Mouse (Mus musculus): ENCODE results near the gene Hist1h2aa.

DNA sequence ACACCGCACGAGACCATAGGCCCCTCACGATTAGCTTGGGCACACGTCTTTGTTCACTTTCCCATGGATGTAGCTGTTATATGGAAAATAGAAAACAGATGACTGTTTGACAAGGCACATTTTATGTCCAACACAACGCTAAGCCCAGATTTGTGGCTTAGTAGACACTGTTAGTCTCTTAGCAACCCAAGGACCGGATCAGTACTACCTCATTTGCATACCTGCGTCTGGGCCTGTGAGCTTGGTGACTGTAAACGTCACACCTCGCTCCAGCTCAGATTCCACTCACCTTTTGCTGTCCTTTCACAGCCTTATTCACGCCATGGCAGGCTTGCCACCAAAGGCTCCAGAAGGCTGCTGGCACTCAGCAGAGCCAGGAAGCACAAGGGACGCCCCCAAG, 3.4 kb upstream of the Hist1h2aa start:
- TF ChIP-seq CTCF (IDR thresholded peaks at IDR 0.05; ENCODE audit: extremely low read depth, insufficient read length, insufficient replicate concordance, low read depth, low read length): no peak
- no peak for TF ChIP-seq POLR2A (IDR thresholded peaks at IDR 0.05; ENCODE audit: low read depth, low read length)
